Mouse (Mus musculus) Patski (cell line): ENCODE measurements around the gene Urgcp. TPM values are rescaled to one million over a fixed set of nuclear protein-coding genes. Genes with fewer than 3 reads are reported as not detected.

Experiments used
- ATAC-seq: fragments of 100-300 bp; one replicate; pipeline ENCODE4 v1.8.0; 2021
- CTCF ChIA-PET: fragments of 350-600 bp; sonication (Branson Sonifier 250); formaldehyde crosslinking; loops from one replicate; lab custom pipeline; 2022; ENCODE audit warnings: inconsistent platforms; lab: Charles Lee
- POLR2A ChIA-PET: fragments of 350-600 bp; sonication (Branson Sonifier 250); formaldehyde crosslinking; loops from one replicate; lab custom pipeline; 2022; ENCODE audit warnings: antibody characterized with exemption, inconsistent platforms; lab: Charles Lee
- DNase-seq: peaks from one replicate; pipeline ENCODE4 v3.0.0-alpha.2; 2011; ENCODE audit warnings: low read depth, low spot score
- H3K27me3 ChIP-seq: fragments of 371-371 bp; one replicate; pipeline ENCODE4 v1.5.1; 2021
- CTCF ChIP-seq: fragments of 100-300 bp; IDR thresholded peaks from one replicate; pipeline ENCODE4 v1.5.1; 2021
- in situ Hi-C: fragments of 300-500 bp; cut with MboI; formaldehyde crosslinking; loops from 3 replicates; pipeline ENCODE4 v1.11.1; 2018; ENCODE audit warnings: low pct_unique_long_range_greater_than_20kb, mixed read lengths
- polyA plus RNA-seq: library from polyadenylated mRNA; unstranded; gene quantifications from one replicate; pipeline ENCODE4 v1.2.3, GENCODE M21; 2021

Gene Urgcp
- polyA plus RNA-seq, 1 experiment from 2014 or later = 25.5 TPM

- CTCF ChIA-PET = interaction anchor here (0.7 to 2.5 kb wide), 7 partner anchors 10 to 211 kb away, joined by 3 to 7 read pairs (median 4); partner anchors contain the start of gene Dbnl
- POLR2A ChIA-PET = interaction anchor here (2.4 kb wide), 1 partner anchor 19 kb away, joined by 10 read pairs; no protein-coding TSS in a partner anchor
- in situ Hi-C loops = no loop called here
- peak; percentile 72 for TF ChIP-seq CTCF
- no peak for ATAC-seq
- no peak for DNase-seq
- H3K27me3 ChIP-seq = no peaks in the 10 kb centered on the region
Observed at GRCm38 (mm10) chr11:5742106-5742505, 20.1 kb downstream of the Urgcp start.

GRCm38 (mm10) chr11:5740965-5741627, 21.1 kb downstream of the Urgcp start:
- TF ChIP-seq CTCF = no peak
- in situ Hi-C loops = no loop called here
- ATAC-seq (peak; percentile 91), DNase-seq (no peak)
- CTCF ChIA-PET = interaction anchor here (0.7 to 2.5 kb wide), 6 partner anchors 9 to 212 kb away, joined by 3 to 7 read pairs (median 4); partner anchors contain the start of gene Dbnl
- H3K27me3 ChIP-seq = no peaks in the 10 kb centered on the region
- POLR2A ChIA-PET = interaction anchor here (1.0 to 2.4 kb wide), 3 partner anchors 9 to 51 kb away, joined by 3 to 10 read pairs (median 4); no protein-coding TSS in a partner anchor

DNA sequence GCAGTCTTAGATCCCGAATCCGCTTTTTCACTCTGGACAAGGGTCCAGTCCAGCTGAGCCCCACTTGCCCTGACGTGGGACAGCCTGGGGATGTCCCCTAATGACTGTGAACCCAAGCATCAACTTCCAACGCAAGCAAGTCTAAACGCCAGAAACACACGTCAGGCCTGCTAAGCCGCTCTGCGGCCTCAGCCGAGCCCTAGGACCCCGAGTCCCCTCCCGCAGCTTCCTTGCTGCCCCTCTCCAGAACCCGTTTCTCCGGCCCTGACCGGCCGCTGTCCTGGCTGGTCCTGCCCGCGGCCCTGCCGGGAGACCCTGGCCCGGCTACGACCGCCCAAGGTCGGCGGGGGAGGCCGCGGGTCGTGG, 21.6 kb downstream of the Urgcp start:
- POLR2A ChIA-PET = interaction anchor here (1.0 to 2.4 kb wide), 3 partner anchors 8 to 52 kb away, joined by 3 to 10 read pairs (median 4); no protein-coding TSS in a partner anchor
- peak; percentile 23 for ATAC-seq
- no peak for DNase-seq
- CTCF ChIA-PET = interaction anchor here (1.3 to 2.5 kb wide), 3 partner anchors 10 to 48 kb away, joined by 4 to 7 read pairs (median 7); partner anchors contain the start of gene Dbnl
- TF ChIP-seq CTCF = no peak
- in situ Hi-C loops = no loop called here
- H3K27me3 ChIP-seq = no peaks in the 10 kb centered on the region

DNA sequence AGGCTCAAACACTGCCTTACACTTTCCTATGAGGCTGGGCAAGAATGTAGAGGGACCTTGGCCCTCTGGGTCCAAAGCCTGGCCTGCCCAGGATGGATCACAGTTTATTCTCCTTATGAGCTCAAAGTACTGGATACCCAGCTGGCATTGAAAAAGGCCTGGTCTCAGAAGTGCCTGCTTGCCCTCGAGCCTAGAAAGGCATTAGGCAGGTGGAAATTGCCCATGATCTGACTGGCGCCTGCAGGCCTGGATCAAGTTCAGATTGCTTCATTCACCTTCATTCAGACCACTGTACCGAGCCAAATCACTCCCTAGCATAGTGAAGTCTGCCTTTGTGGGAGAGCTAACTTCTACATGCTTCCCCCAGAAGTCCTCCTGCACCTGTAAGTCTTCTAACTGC, 22.3 kb downstream of the Urgcp start:
- CTCF ChIA-PET = interaction anchor here (1.4 kb wide), 1 partner anchor 146 kb away, joined by 3 read pairs; no protein-coding TSS in a partner anchor
- POLR2A ChIA-PET = interaction anchor here (0.7 to 2.4 kb wide), 2 partner anchors 10 to 21 kb away, joined by 5 to 10 read pairs; no protein-coding TSS in a partner anchor
- H3K27me3 ChIP-seq = no peaks in the 10 kb centered on the region
- in situ Hi-C loops = no loop called here
- no peak for DNase-seq
- TF ChIP-seq CTCF = no peak
- no peak for ATAC-seq

- CTCF ChIA-PET = interaction anchor here (1.4 kb wide), 1 partner anchor 147 kb away, joined by 3 read pairs; no protein-coding TSS in a partner anchor
- no peak for ATAC-seq
- POLR2A ChIA-PET = interaction anchor here (0.7 kb wide), 1 partner anchor 9 kb away, joined by 5 read pairs; no protein-coding TSS in a partner anchor
- H3K27me3 ChIP-seq = no peaks in the 10 kb centered on the region
- no peak for TF ChIP-seq CTCF
- in situ Hi-C loops = no loop called here
- no peak for DNase-seq
Observed at GRCm38 (mm10) chr11:5738888-5739632, 23.1 kb downstream of the Urgcp start.

GRCm38 (mm10) chr11:5737137-5737536, 25.0 kb downstream of the Urgcp start:
- H3K27me3 ChIP-seq = no peaks in the 10 kb centered on the region
- in situ Hi-C loops = no loop called here
- ATAC-seq (no peak), DNase-seq (no peak)
- CTCF ChIA-PET = no interaction called here
- POLR2A ChIA-PET = interaction anchor here (0.7 kb wide), 1 partner anchor 25 kb away, joined by 3 read pairs; the partner anchor contains the start of gene Urgcp
- TF ChIP-seq CTCF = no peak

GRCm38 (mm10) chr11:5734323-5734722, 27.9 kb downstream of the Urgcp start:
- ATAC-seq = no peak
- TF ChIP-seq CTCF = no peak
- no peaks in the 10 kb centered on the region for H3K27me3 ChIP-seq
- in situ Hi-C loops = no loop called here
- ChIA-PET POLR2A (interaction anchor here (0.6 kb wide), 1 partner anchor 189 kb away, joined by 6 read pairs; no protein-coding TSS in a partner anchor), CTCF (interaction anchor here (1.7 kb wide), 1 partner anchor 17 kb away, joined by 4 read pairs; no protein-coding TSS in a partner anchor)
- no peak for DNase-seq

GRCm38 (mm10) chr11:5732401-5732800, 29.8 kb downstream of the Urgcp start:
- no peak for TF ChIP-seq CTCF
- POLR2A ChIA-PET = interaction anchor here (1.2 kb wide), 1 partner anchor 9 kb away, joined by 4 read pairs; no protein-coding TSS in a partner anchor
- no peak for ATAC-seq
- DNase-seq = no peak
- CTCF ChIA-PET = interaction anchor here (0.7 to 1.4 kb wide), 3 partner anchors 9 to 27 kb away, joined by 3 to 4 read pairs (median 4); no protein-coding TSS in a partner anchor
- in situ Hi-C loops = no loop called here
- no peaks in the 10 kb centered on the region for H3K27me3 ChIP-seq

DNA sequence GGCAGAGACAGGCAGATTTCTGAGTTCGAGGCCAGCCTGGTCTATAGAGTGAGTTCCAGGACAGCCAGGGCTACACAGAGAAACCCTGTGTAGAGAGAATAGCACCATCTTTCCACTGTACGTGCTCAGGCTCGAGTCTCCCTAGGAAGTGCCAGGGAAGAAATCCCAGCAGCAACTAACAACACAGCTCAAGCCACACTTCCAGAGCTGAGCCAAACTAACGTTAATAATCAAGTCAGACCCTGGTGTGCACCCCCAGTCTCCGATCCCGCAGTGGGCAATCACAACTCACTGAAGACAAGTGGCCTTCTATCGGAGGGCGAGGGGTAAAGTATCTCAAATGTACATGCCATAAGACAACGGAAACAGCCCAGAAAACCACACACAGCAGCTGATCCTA, 32.6 kb downstream of the Urgcp start:
- no peak for TF ChIP-seq CTCF
- no peaks in the 10 kb centered on the region for H3K27me3 ChIP-seq
- ChIA-PET CTCF (interaction anchor here (2.0 kb wide), 1 partner anchor 12 kb away, joined by 4 read pairs; no protein-coding TSS in a partner anchor), POLR2A (interaction anchor here (0.6 kb wide), 1 partner anchor 10 kb away, joined by 5 read pairs; no protein-coding TSS in a partner anchor)
- ATAC-seq = no peak
- in situ Hi-C loops = no loop called here
- no peak for DNase-seq
